Mouse (Mus musculus) c-Kit-positive CD71-positive TER-119-negative erythroid progenitor cells, embryonic 14.5 days (primary cell): ENCODE measurements around the gene Rapgef4.
"Not testable (repeated sequence)": the region's sequence is repeated elsewhere in the genome, so short reads cannot be mapped to it uniquely, and the experiment has no call there.

Source experiments
- DNase-seq: peaks from one replicate; pipeline ENCODE4 v3.0.0-alpha.2; 2013; ENCODE audit warnings: low read depth

Gene Rapgef4

GRCm38 (mm10) chr2:72117138-72118011 lies 136.3 kb downstream of the Rapgef4 start:
- DNase-seq, result no peak

GRCm38 (mm10) chr2:72120211-72120610 lies 139.2 kb downstream of the Rapgef4 start:
- no peak for DNase-seq

- DNase-seq, result no peak
These were observed 141.6 kb downstream of the Rapgef4 start for GRCm38 (mm10) chr2:72122410-72123223.

GRCm38 (mm10) chr2:72123851-72124250 lies 142.8 kb downstream of the Rapgef4 start:
- DNase-seq, result no peak

GRCm38 (mm10) chr2:72125786-72126185 lies 144.7 kb downstream of the Rapgef4 start:
- no peak for DNase-seq

GRCm38 (mm10) chr2:72126411-72126810 lies 145.4 kb downstream of the Rapgef4 start:
- DNase-seq, result no peak

GRCm38 (mm10) chr2:72129612-72130311 lies 148.7 kb downstream of the Rapgef4 start:
- no peak for DNase-seq

GRCm38 (mm10) chr2:72132222-72132621 lies 151.2 kb downstream of the Rapgef4 start:
- DNase-seq, result no peak

GRCm38 (mm10) chr2:72136045-72136444 lies 155.0 kb downstream of the Rapgef4 start:
- no peak for DNase-seq

GRCm38 (mm10) chr2:72136486-72137264 lies 155.6 kb downstream of the Rapgef4 start:
- no peak for DNase-seq

GRCm38 (mm10) chr2:72139863-72140845 lies 159.1 kb downstream of the Rapgef4 start:
- DNase-seq, result no peak

GRCm38 (mm10) chr2:72141091-72141490 lies 160.1 kb downstream of the Rapgef4 start:
- no peak for DNase-seq

- DNase-seq, result not testable (repeated sequence)
These were observed 160.7 kb downstream of the Rapgef4 start for GRCm38 (mm10) chr2:72141732-72142131.

GRCm38 (mm10) chr2:72143413-72143812 lies 162.4 kb downstream of the Rapgef4 start:
- no peak for DNase-seq

- no peak for DNase-seq
These were observed 163.6 kb downstream of the Rapgef4 start for GRCm38 (mm10) chr2:72144576-72145200.

- no peak for DNase-seq
These were observed 164.3 kb downstream of the Rapgef4 start for GRCm38 (mm10) chr2:72145281-72145875.

GRCm38 (mm10) chr2:72146061-72146460 lies 165.0 kb downstream of the Rapgef4 start:
- no peak for DNase-seq

GRCm38 (mm10) chr2:72147246-72147645 lies 166.2 kb downstream of the Rapgef4 start:
- DNase-seq, result no peak

GRCm38 (mm10) chr2:72147695-72148094 lies 166.7 kb downstream of the Rapgef4 start:
- DNase-seq, result no peak
